Mouse (Mus musculus) B cell, adult 2 months (primary cell): Measurements from ENCODE around the gene Dbnl.
A peak's percentile ranks its signal among the peaks of the same experiment; 100 is the strongest.

ENCODE experiments used
- DNase-seq, 2 experiments: peaks; one replicate each; pipeline ENCODE4 v3.0.0; 2022

Dbnl gene

GRCm38 (mm10) chr11:5788056-5789014, at the start of gene Dbnl:
Gene Dbnl, plus strand, starts transcription at chr11:5788488.
- peak; percentile 99 for DNase-seq

- DNase-seq = no peak
These were observed 49.2 kb upstream of the Dbnl start for GRCm38 (mm10) chr11:5738888-5739632.

DNA sequence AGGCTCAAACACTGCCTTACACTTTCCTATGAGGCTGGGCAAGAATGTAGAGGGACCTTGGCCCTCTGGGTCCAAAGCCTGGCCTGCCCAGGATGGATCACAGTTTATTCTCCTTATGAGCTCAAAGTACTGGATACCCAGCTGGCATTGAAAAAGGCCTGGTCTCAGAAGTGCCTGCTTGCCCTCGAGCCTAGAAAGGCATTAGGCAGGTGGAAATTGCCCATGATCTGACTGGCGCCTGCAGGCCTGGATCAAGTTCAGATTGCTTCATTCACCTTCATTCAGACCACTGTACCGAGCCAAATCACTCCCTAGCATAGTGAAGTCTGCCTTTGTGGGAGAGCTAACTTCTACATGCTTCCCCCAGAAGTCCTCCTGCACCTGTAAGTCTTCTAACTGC, 48.4 kb upstream of the Dbnl start:
- no peak for DNase-seq

GRCm38 (mm10) chr11:5740599-5740964, 47.7 kb upstream of the Dbnl start:
- peak in 1 of 2 experiments; percentile 44 for DNase-seq

- DNase-seq = peak; percentile 77 to 83
These were observed 47.2 kb upstream of the Dbnl start for GRCm38 (mm10) chr11:5740965-5741627.

GRCm38 (mm10) chr11:5742106-5742505, 46.2 kb upstream of the Dbnl start:
- peak; percentile 28 to 48 for DNase-seq

DNA sequence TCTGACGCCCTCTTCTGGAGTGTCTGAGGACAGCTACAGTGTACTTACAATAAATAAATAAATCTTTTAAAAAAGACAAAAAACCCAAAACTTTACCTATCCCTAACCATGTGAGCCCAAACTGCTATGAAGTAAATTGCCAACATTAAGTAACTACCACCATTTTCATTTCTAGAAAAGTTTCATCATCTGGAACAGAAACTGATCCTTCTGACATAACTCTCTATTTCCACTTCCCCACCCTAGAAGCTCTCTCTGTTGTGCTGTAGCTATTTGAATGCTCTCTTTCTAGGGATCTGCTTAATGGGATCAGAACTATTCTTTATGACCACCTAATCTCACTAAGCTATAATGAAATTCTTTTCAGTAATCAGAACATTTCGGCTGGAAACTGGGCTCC, 43.3 kb upstream of the Dbnl start:
- no peak for DNase-seq

GRCm38 (mm10) chr11:5753755-5754154, 34.5 kb upstream of the Dbnl start:
- DNase-seq = no peak

DNA sequence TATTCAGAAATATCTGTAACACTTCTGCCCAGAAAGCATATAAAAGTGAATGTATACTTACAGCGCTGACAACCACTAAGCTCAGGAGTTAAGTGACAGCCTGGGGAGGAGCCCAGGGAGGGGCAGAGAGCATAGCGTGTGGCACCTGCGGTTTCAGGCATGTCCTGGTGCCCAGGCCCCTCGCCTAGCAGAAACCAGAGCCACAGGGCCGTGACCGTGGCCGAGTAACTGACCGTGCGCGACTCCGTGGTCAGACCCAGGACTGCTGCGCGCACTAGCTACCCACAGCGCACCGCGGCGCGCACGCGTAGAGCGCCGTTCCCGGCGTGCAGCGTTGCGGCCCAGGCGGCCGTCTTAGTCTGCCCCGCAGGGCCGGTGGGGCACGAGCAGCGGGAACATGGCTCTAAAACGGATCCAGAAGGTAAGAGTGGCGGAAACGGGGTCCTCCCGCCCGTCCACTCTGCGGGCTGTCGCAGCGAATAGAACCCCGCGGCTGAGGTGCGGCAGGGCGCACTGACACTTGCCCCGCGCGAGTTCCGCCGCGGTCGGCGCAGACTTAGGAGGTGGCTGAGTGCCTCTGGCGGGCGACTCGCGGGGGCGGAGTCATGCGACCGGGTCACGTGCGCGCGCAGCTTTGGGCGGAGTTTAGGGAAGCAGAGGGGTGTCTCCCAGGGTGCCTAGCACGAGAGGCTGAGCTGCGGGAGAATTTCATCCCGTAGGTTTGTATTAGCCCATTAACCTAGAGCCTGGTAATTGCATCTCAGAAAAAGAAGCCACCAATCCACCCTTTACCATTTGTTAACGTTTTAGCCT, 26.3 kb upstream of the Dbnl start, which contains the start of gene Urgcp:
Gene Urgcp (minus strand): TSS at position 557 of the 813 bp plus-strand sequence.
- peak; percentile 97 for DNase-seq

GRCm38 (mm10) chr11:5762633-5762982, 25.7 kb upstream of the Dbnl start:
- DNase-seq = no peak

GRCm38 (mm10) chr11:5766019-5766418, 22.3 kb upstream of the Dbnl start:
- DNase-seq = no peak

GRCm38 (mm10) chr11:5778481-5778880, 9.8 kb upstream of the Dbnl start:
- peak; percentile 25 to 31 for DNase-seq

- DNase-seq = no peak
These were observed 8.2 kb upstream of the Dbnl start for GRCm38 (mm10) chr11:5780035-5780499.

DNA sequence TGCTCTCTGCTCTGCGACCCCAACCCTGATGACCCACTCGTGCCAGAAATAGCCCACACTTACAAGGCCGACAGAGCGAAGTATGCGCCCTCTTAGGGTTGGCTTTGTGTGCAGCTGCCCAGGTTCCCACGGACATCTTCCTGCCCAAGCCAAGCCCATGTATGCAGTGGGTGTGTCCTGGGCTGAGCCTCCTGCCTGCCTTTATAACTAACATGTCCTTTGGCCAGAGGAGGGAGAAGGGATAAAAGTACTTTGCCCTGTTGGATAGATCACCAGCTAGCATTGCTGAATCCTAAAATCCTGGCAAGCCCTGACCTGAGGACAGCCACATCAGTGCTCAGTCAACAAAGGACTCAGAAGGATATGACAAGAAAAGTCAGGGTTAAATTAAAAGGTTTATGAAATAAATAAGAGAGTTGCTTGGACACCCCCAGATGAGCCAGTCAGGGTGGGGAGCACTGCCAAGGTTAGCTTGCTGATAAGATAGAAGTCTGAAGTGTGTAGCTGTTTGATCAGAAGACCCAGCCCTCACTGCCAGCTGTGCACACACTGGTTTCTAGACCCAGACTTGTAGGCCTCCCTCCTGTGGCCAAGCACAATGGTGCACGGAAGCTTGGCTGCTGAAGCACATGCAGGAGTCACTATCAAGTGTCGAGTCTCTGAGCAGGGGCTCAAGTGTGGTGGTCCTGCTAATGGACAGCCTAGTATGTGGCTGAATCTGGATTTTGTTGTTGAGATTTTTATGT, 5.9 kb upstream of the Dbnl start:
- DNase-seq = peak in 1 of 2 experiments; percentile 7

- no peak for DNase-seq
These were observed 2.6 kb upstream of the Dbnl start for GRCm38 (mm10) chr11:5785732-5786131.

GRCm38 (mm10) chr11:5787671-5788055, 625 bp upstream of the Dbnl start:
- DNase-seq = peak in 1 of 2 experiments; percentile 4

- DNase-seq = peak; percentile 63 to 64
These were observed 924 bp downstream of the Dbnl start for GRCm38 (mm10) chr11:5789071-5789753.

DNA sequence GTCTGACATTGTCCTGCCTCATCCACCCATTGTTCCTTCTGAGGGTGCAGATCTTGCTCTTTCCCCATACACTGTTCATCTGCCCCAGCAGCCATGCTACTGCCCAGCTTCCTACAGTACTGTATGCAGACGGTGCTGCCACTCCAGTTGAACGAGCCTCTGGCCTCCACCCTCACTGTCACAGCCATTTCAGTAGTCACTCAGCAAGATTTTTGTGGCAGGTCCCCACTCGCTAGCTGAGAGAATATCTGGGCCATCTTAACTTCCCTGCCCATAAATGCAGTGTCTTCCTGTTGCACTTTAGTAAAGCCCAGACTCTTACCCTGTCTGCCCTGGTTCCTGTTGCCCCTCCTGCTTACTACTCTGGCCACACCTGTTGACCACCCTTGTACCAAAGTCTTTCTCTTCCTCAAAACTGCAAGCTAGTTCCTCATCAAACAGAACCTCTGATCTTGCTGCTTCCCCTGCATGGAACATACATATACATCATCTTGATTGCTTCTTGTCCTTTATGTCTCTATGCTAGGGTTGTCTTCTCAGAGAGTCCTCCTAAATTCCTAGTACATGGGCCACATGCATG, 1.6 kb downstream of the Dbnl start:
- peak; percentile 60 to 69 for DNase-seq

GRCm38 (mm10) chr11:5790431-5790830, 2.1 kb downstream of the Dbnl start:
- DNase-seq = no peak

- no peak for DNase-seq
These were observed 7.0 kb downstream of the Dbnl start for GRCm38 (mm10) chr11:5795290-5795689.

- DNase-seq = no peak
These were observed 7.4 kb downstream of the Dbnl start for GRCm38 (mm10) chr11:5795706-5796105.
